Mouse (Mus musculus) urinary bladder, postnatal 36 days (tissue): ENCODE data around the gene Ndufaf3.

Source experiments
- DNase-seq, 2 experiments: peaks; one replicate each; pipeline ENCODE4 v3.0.0; 2022; ENCODE audit warnings: low spot score in 2 of 2, mixed read lengths in 1 of 2

Ndufaf3 gene

GRCm38 (mm10) chr9:108517931-108518332 lies 49.3 kb downstream of the Ndufaf3 start:
- DNase-seq: no peak

DNA sequence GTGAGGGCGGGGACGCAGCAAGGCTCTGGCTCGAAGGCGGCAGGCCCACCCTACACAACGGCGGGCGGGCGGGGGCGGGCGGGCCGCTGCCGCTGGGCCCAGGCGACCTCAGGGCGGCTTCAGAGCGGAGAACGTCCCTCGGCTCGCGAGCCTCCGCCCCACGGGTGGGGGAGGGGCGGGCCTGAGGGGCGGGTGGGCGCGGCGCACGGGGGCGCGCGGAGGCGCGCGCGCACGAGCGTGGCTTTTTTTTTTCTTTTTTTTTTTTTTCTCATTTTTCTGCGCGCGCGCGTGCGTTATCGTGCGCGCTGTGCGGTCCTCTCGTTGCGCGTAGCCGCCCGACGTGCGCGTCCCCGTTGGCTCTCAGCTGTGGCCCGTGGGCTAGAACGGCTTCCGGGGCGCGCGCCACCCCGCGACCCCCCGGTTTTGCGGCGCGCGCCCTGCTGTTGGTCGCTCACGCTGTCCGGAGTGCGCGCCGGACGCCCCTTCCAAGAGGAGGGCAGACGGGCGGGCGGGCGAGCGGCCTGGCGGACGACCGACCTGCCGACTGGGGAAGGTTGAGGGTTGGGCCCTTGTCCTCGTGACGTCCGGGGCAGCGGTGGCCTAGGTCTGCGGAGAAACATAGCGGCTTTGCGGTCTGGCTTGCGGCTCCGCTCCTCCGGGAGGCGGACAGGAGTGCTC lies 49.8 kb downstream of the Ndufaf3 start:
- peak; percentile 75 to 80 for DNase-seq

GRCm38 (mm10) chr9:108516380-108517251 lies 50.6 kb downstream of the Ndufaf3 start, which contains the start of gene Qrich1:
Gene Qrich1 (plus strand): TSS chr9:108516806.
- DNase-seq: peak; percentile 92 to 93
